Mouse (Mus musculus) liver, embryonic 14.5 days (tissue): ENCODE data around the gene Moap1.

ENCODE experiments used
- CTCF ChIP-seq: IDR thresholded peaks from 2 replicates; pipeline ENCODE4 v1.5.1; 2016; ENCODE audit warnings: antibody characterized with exemption, low read depth, control low read depth
- EP300 ChIP-seq: IDR thresholded peaks from 2 replicates; pipeline ENCODE4 v1.6.1; 2016; ENCODE audit warnings: antibody characterized with exemption, low read depth

DNA sequence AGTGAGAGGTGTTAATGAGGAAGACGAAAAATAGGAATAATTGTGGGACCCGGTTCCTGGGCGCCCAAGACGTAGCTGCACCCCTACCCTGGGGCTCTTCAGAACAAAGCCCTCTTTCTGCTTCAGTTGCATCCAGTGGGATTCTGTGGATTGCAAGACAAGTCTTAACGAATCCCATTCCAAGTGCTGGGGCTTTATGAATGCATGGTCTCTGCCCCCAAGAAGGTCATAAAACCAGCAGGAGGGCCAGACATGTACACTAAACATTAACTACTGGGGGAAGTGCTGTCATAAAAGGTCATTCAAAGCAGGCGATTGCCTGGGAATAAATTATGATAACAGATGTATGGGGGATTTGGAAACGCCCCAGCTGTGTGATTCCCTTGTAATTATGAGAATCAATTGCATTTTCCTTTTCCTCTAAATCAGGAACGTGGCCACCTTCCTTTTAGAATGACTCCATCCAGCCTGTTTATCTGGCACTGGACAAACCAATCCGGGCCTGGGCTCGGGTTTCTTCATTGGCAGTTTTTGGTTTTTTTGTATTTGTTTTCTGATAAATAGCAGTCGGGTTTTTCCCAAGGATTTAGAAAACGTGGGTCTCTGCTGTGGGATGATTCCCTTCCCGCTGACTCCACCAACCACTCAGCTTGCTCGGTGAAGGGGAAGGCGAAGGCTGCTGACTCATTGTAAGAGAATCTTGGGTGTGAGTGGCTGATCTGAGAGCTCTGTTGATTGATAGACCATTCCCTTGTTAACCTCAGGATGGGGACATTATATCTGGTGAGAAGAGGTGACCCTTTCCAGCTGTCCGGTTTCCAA, 12.5 kb downstream of the Moap1 start:
- no peak for TF ChIP-seq CTCF
- no peak for TF ChIP-seq EP300
